Mouse (Mus musculus): ENCODE results near the gene Tarbp2. TPM values are rescaled to one million over a fixed set of nuclear protein-coding genes. Genes with fewer than 3 reads are reported as not detected.

The Tarbp2 gene
- total RNA-seq, 2 experiments from 2014 or later, result 45.7 to 49.2 TPM

GRCm38 (mm10) chr15:102524892-102525485 lies 7.0 kb downstream of the Tarbp2 start, which contains the start of gene Npff:
Gene Npff (minus strand): TSS chr15:102524942.
- DNase-seq, result peak; percentile 74

- no peak for DNase-seq
These were observed 8.4 kb downstream of the Tarbp2 start for GRCm38 (mm10) chr15:102526111-102527002.

DNA sequence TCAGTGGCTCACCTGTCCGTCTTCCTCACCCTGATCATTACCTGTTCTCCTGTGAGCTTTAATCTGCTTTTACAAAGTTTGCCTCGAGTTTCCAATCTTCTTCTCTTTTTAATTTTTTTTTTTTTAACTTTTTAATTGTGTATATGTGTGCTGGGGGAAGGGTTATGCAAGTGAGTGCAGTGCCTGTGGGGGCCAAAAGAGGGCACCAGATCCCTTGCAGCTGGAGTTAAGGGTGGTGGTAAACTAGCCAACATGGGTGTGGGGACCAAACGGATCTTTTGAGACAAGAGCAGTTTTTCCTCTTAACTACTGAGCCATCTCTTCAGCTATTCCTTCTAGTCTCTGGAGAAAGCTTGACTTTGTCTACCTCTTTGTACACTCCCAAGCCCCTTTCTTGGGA lies 9.9 kb downstream of the Tarbp2 start:
- DNase-seq, result no peak

GRCm38 (mm10) chr15:102528396-102528795 lies 10.4 kb downstream of the Tarbp2 start:
- no peak for DNase-seq

DNA sequence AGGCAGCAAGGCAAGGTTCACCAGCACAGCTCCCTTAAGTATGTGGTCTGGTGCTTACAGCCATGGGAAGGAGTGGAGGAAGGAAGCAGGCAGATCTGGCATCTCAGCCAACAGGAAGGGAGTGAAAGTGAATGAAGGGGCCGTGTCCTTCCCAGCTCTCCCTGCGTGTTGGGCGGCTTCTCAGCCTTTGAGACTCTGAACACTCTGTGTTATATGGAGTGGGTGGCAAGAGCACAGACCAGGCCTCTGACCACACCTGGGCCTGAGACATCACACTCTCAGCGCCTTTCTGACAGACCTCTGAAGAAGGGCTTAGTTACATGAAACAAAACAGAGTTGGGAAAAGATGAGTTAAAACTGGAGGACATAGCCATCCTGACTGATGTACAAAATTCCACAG lies 12.6 kb downstream of the Tarbp2 start:
- no peak for DNase-seq

GRCm38 (mm10) chr15:102531586-102531985 lies 13.6 kb downstream of the Tarbp2 start:
- no peak for DNase-seq

GRCm38 (mm10) chr15:102532106-102532900 lies 14.3 kb downstream of the Tarbp2 start:
- DNase-seq, result no peak

DNA sequence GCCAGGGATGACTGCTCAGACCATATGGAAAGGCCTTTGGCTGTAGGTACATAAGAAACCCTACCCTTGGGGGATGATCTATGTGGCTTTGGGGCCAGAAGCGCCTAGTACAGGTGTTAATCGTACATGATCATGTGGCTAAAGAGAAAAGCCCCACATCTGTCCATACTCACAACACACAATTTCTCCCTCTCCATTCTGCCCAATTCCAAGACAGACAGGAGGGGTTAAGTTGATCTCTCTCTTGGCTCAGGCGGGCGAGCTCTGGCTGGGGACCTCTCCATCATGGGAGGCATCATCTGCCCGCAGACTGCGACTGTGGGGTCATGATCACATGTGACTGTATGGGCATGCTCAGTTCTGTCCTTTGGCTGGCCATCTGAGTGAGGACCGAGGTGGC lies 15.9 kb downstream of the Tarbp2 start:
- DNase-seq, result no peak

DNA sequence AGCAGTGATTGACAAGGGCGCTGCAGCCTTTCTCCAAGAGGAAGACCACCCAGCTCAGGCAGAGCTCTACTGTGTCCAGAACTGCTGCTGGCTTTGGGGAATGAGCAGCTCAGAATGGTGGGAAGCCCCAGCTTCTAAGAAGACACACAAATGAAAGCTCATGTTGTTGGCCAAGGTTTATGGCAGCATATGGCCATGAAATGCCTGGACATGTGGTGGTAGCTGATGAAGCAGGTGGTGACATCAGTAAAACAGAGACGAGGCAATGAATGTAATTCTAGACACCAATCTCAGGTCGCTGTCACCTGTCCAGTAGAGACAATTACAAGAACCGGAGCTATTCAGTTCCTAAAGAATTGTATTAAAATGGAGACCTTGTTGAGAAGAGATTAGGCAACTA lies 26.8 kb downstream of the Tarbp2 start:
- DNase-seq, result no peak

GRCm38 (mm10) chr15:102546246-102546645 lies 28.3 kb downstream of the Tarbp2 start:
- DNase-seq, result no peak

DNA sequence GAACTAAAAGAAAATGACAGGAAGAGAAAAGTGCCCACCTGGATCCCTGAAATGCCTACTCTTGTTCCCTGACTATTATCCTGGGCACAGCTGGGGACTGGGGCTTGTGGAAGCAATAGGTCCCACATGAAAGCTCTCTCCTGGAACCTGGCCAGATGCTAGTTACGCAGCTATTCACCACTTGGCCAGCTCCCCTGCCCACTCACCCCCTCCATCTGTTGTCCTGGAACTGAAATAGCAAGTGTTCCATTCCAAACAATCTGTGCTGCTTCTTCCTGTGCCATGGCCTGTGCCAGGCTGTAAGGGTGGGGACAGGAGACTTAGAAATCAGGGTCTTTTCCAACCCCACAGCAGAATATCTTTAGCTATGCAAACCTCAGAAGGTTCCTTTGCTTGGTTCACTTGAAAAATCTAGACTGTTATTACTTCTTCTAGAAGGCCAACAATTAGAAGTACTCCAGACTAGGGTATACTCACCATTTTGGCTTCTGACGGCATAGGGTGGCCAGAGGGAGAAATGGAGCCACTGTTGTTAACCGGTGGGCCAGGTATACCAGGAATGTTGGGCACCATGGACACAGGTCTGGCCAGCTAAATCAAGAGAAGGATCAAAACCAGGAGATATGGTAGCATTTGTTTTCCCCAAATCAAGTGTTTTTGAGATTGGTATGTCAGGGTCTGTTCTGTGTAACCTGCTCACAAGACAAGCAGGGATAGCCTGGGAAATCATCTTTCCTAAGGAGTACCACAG lies 28.9 kb downstream of the Tarbp2 start:
- peak; percentile 49 for DNase-seq

DNA sequence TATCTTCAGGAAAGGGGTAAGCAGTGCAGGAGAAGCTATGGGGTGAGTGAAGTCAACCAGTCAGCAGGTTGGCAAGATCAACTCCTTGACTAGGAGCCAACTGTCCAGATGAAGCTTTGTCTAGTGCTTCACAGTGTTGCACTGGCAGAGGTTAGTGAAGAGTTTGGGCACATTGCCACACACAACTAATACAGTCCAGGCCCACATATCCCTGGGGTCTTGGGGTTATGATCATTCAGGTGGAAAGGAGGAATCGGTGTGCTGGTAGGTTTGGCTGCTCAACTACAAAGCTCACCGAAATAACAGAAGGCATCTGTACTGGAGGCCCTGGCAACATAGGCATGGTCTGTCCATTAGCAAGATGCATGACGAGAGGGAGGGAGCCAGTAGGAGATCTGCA lies 29.5 kb downstream of the Tarbp2 start:
- DNase-seq, result no peak

- no peak for DNase-seq
These were observed 34.6 kb downstream of the Tarbp2 start for GRCm38 (mm10) chr15:102552599-102552998.

DNA sequence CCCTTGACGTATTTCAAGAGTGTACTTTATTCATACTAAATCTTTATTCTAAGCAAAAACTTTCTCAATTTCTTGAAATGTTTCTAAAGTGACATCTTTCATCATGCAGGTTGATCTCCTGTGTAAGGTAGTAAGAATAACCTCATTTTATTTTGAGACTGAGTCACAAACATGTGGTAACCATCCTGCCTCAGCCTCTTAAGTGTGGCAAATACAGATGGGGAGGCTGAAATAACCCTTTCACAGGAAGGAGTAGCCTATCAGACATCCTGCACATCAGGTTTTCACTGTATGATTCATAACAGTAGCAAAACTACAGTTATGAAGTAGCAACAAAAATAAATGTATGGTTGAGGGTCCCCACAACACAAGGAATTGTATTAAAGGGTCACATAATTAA lies 37.6 kb downstream of the Tarbp2 start:
- no peak for DNase-seq

- DNase-seq, result no peak
These were observed 39.6 kb downstream of the Tarbp2 start for GRCm38 (mm10) chr15:102557580-102557979.

DNA sequence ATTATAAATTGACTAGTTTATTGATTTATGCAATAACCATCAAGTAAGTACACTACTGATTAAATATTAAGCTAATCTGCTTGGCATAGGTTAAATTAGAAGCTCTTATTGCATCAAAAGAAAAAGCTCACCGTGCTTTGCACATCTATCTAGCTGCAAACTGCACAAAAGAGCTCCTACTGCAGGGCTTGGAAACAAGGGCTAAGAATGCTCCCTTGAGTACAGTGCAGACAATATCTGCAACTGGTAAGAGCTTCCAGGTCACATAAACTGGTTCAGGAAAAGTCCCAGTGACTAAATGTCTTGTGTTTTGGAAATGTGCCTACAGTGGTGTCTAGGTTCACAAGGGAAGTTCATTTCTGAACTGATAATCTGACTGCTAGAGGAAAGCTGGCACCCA lies 44.5 kb downstream of the Tarbp2 start:
- DNase-seq, result no peak

DNA sequence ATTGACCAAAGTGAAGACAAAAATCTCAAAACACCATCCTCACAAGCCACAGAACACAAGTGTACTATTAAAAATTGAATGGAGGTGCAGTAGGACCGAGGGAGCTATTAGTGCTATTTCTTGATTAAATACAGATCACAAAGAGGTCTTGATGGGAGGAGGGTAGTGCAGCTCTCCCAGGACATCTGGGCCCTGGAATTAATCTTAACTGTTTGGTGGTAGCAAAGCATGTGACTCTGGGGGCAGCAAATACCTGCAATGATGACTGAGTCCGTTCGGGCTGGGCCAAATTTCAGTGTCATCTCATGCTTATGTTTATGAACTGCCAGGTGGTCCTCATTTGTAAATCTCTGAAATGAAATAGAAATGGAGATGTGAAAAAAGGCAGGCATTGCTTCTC lies 45.1 kb downstream of the Tarbp2 start:
- no peak for DNase-seq

GRCm38 (mm10) chr15:102563681-102564080 lies 45.7 kb downstream of the Tarbp2 start:
- DNase-seq, result no peak

DNA sequence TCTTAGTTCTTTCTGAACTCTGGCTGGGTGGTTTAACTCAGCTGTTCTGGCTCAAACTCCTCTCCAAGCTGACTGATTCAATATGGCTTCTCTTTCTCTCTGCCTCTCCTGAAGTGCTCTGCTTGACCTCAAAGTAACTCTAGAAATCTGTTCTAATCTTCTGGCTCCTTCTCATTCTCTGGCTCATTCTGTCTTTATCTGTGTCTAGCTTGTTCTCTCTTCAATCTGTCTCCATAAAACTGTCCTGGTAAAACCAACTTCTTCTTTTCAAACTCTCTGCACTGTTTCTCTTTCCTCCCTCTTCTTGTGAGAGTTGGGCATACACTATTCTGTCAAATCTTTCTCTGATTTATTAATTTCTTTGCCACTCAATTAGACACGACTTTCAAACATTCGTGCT lies 49.9 kb downstream of the Tarbp2 start:
- DNase-seq, result no peak

DNA sequence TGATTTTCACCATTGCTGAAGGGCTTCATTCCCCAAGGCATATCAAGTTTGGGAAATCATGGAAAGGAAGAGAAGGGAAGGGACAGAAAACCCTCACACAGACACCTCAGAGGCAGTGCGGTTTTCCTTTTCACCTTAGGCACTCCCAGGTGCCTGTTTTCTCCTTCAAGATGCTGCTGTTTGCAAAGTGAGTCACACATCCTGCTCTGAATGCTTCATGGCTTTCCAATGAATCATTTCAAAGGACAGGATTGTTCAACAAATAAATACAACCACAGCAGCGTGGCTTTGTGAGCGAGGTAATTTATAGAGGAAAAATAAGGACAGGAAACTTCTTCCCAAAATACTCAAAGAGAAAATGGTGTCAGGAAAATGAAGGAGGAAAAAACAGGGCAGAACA lies 54.1 kb downstream of the Tarbp2 start:
- no peak for DNase-seq

Measured in gastrocnemius, postnatal 10 days (tissue).